Mouse (Mus musculus) CD4-positive, CD25-positive, alpha-beta regulatory T cell, adult 9 weeks (primary cell): ENCODE measurements around the gene Gm12355. TPM values are rescaled to one million over a fixed set of nuclear protein-coding genes. Genes with fewer than 3 reads are reported as not detected.

Experiments
- polyA plus RNA-seq: library from polyadenylated mRNA; unstranded; fragments of 100-300 nt; shearing (Covaris generic); gene quantifications from one replicate; pipeline ENCODE4 v1.2.1, GENCODE M21; 2017

The Gm12355 gene
- polyA plus RNA-seq: 4.6 TPM

DNA sequence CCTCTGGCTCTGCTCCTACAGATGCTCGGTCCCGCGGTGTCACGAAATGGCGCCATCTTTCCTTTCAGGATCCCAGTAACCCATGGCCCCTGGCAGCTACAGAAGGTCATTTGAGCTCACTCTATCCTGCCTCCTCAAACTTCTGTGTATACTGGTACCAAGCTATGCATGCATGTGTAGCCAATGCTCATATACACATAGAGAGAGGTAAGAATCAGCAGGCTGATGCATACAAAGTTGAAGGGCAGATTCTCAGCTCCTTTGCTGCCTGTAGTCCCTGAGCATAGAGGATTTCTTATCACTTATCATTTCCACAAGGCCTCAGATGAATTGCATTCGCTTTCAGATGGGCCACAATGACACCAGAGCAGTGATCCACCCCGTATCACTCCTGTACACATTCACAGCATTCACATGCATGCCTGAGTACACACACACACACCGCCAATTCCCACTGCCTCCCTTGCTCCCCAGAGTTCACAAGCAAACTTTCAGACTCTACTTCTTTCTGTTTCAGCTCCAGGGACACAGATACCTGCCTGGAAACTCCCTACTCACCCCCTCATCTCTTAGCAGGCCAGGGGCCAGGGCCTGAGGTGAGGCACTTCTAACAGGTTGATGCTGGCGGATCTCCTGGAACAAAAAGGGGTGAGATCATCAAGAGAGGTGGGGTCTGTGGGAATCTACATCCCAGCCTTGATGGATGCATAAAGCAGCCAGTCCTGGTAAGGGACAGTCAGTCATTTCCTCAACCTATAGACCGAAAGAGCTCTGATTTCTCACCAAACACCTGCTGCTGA is at the start of gene Gm12355, which contains the start of gene Gsdma3:
TSS of gene Gm12355 (minus strand) at position 51 of the 800 bp plus-strand sequence.
TSS of gene Gsdma3 (plus strand) at position 750 of the 800 bp plus-strand sequence.

DNA sequence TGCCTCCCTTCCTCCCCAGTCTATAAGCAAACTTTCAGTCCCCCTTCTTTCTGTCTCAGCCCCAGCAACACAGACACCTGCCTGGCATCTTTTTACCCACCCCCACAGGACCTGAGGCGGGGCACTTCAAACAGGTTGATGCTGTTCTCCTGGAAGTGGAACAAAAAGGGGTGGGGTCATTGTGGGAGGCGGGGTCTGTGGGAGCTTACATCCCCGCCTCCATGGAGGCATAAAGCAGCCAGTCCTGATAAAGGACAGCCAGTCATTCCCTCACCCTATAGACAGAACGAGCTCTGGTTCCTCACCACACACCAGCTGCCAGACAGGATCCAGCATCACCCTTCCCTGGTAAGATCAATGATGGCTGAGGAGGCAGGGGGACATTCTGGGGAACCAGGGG is 38.6 kb upstream of the Gm12355 start, which contains the start of gene Gsdma:
TSS of gene Gsdma (plus strand) at position 261 of the 400 bp plus-strand sequence.

DNA sequence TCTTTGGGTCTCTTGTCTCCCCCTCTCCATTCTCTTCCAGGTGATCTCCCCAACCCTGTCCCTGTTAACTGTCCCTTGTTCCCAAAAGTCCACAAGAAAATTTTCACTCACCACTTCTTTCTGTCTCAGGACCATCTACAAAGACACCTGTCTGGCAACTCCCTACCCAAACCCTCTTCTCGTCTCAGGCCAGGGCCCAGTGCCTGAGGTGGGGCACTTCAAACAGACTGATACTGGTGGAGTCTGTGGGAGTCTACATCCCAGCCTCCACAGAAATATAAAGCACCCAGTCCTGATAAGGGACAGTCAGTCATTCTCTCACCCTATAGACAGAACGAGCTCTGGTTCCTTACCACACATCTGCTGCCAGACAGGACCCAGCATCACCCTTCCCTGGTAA is 21.0 kb upstream of the Gm12355 start, which contains the start of gene Gsdma2:
TSS of gene Gsdma2 (plus strand) at position 301 of the 400 bp plus-strand sequence.

DNA sequence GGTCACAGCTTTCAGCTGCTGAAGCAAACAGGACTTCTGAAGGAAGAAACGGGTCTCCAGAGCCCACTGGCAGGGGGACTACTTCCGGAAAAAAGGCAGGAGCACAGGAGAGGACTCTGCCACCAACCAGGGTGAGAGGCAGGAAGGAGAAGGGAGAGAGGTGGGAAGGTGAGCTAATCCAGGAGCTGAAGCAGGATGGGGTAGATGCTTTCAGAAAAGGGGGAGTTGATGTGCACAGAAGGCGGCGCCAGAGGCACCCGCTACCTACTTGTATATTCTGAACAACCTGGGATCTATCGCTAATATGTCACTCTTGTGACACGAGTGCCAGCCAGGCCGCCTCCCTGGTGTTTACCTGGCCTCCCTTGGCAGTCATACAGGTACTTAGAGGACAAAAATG is 27.5 kb downstream of the Gm12355 start, which contains the start of gene Lrrc3c:
TSS of gene Lrrc3c (plus strand) at position 301 of the 400 bp plus-strand sequence.

DNA sequence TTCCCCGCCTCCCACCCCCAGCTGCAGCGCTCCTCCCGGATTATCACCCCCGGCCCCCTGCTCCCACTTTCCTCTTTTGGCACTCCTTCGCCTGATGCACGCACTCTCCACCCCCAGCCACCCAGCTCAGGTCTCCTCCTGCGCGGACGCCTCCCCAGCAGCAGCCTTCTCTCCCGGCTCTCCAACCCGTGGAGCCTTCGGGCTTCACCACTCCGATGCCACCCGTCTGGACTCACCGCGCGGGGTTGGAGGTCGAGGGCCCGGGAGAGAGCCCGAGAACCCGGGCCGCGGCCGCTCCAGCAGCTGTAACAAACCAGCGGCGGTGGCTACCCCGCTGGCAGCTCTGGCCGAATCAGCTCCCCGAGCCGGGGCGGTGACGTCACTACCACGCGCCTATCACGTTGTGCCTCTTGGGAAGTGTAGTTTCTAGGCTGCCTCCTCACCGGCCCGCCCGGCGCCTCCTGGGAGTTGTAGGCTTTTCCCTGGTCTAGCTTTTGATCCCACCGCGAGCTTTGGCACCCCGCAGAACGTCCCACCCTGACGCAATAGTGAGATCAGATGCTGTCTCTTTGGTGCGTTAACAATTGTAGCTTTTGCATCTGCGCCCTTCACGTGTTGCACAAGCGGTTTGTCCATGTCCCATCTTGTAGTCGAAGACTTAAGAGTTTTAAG is 38.4 kb downstream of the Gm12355 start, which contains the start of gene Ormdl3:
TSS of gene Ormdl3 (minus strand) at position 477 of the 672 bp plus-strand sequence.

Other genes starting within 250 kb of the Gm12355 start
- gene Tcap, start 241.8 kb downstream of the Gm12355 start, polyA plus RNA-seq: not detected
- gene Pnmt, start 239.2 kb downstream of the Gm12355 start, polyA plus RNA-seq: not detected
- gene Pgap3, start 225.2 kb downstream of the Gm12355 start, polyA plus RNA-seq: 15.1 TPM
- 0.32 TPM for gene Erbb2, start 213.2 kb downstream of the Gm12355 start, polyA plus RNA-seq
- gene Mien1, start 186.7 kb downstream of the Gm12355 start, polyA plus RNA-seq: 204 TPM
- gene Grb7, start 179.3 kb downstream of the Gm12355 start, polyA plus RNA-seq: 6.2 TPM
- 58.0 TPM for gene Ikzf3, start 79.6 kb downstream of the Gm12355 start, polyA plus RNA-seq
- 5.6 TPM for gene Zpbp2, start 74.6 kb downstream of the Gm12355 start, polyA plus RNA-seq
- 90.2 TPM for gene Ormdl3, start 38.3 kb downstream of the Gm12355 start, polyA plus RNA-seq
- not detected for gene Lrrc3c, start 27.4 kb downstream of the Gm12355 start, polyA plus RNA-seq
- gene Gsdma3, start 699 bp upstream of the Gm12355 start, polyA plus RNA-seq: not detected
- not detected for gene Gsdma2, start 21.1 kb upstream of the Gm12355 start, polyA plus RNA-seq
- gene Gsdma, start 38.7 kb upstream of the Gm12355 start, polyA plus RNA-seq: not detected
- gene Psmd3, start 56.9 kb upstream of the Gm12355 start, polyA plus RNA-seq: 60.8 TPM
- gene Csf3, start 75.6 kb upstream of the Gm12355 start, polyA plus RNA-seq: not detected
- 64.9 TPM for gene Med24, start 103.8 kb upstream of the Gm12355 start, polyA plus RNA-seq
- 6.6 TPM for gene Thra, start 115.0 kb upstream of the Gm12355 start, polyA plus RNA-seq
- 11.5 TPM for gene Nr1d1, start 149.7 kb upstream of the Gm12355 start, polyA plus RNA-seq
- 10.9 TPM for gene Msl1, start 169.9 kb upstream of the Gm12355 start, polyA plus RNA-seq
- 10.2 TPM for gene Casc3, start 179.2 kb upstream of the Gm12355 start, polyA plus RNA-seq
- 0.35 TPM for gene Rapgefl1, start 211.1 kb upstream of the Gm12355 start, polyA plus RNA-seq
- gene Wipf2, start 238.0 kb upstream of the Gm12355 start, polyA plus RNA-seq: 4.9 TPM